Mouse (Mus musculus) heart, adult 8-10 months (tissue): ENCODE measurements around the gene Knl1. TPM values are rescaled to one million over a fixed set of nuclear protein-coding genes. Genes with fewer than 3 reads are reported as not detected.

Source experiments
- total RNA-seq, 4 experiments: library from RNA; stranded (reverse); gene quantifications; 2 replicates each; pipeline ENCODE4 v1.2.4; 2022

The Knl1 gene
- total RNA-seq, 4 experiments from 2014 or later = 0.12 to 0.92 (median 0.24) TPM

Other genes with a start within 250 kb of the Knl1 start
- 1 to 10 TPM in 2 of 4 experiments, under 1 TPM in 2; 0.22 to 1.1 (median 0.79) TPM for gene Knstrn, start 233.1 kb upstream of the Knl1 start, total RNA-seq
- 100 to 1,000 TPM; 383 to 490 (median 481) TPM for gene Ivd, start 185.2 kb upstream of the Knl1 start, total RNA-seq
- gene Bahd1, start 146.7 kb upstream of the Knl1 start, total RNA-seq = 10 to 100 TPM; 14.0 to 21.2 (median 15.9) TPM
- gene Chst14, start 120.6 kb upstream of the Knl1 start, total RNA-seq = 1 to 10 TPM; 5.7 to 9.2 (median 8.4) TPM
- 10 to 100 TPM in 3 of 4 experiments, 1 to 10 TPM in 1; 9.5 to 13.6 (median 11.9) TPM for gene Ccdc32, start 17.7 kb upstream of the Knl1 start, total RNA-seq
- 1 to 10 TPM; 4.2 to 4.7 (median 4.5) TPM for gene Rpusd2, start 12.3 kb upstream of the Knl1 start, total RNA-seq
- gene Rad51, start 65.7 kb downstream of the Knl1 start, total RNA-seq = under 1 TPM; 0.22 to 0.60 (median 0.28) TPM
- gene Rmdn3, start 109.9 kb downstream of the Knl1 start, total RNA-seq = 10 to 100 TPM; 15.3 to 25.2 (median 17.5) TPM
- 10 to 100 TPM; 10.9 to 12.5 (median 11.4) TPM for gene Gchfr, start 120.7 kb downstream of the Knl1 start, total RNA-seq
- not detected for gene Gm14137, start 127.4 kb downstream of the Knl1 start, total RNA-seq
- 10 to 100 TPM in 2 of 4 experiments, 1 to 10 TPM in 2; 7.8 to 14.3 (median 10.0) TPM for gene Zfyve19, start 161.5 kb downstream of the Knl1 start, total RNA-seq
- gene Dnajc17, start 161.7 kb downstream of the Knl1 start, total RNA-seq = 10 to 100 TPM in 1 of 4 experiments, 1 to 10 TPM in 3; 7.6 to 11.2 (median 9.0) TPM
- not detected for gene Ppp1r14d, start 182.8 kb downstream of the Knl1 start, total RNA-seq
- under 1 TPM in 1 of 4 experiments, not detected in 3; 0.14 TPM for gene Spint1, start 190.2 kb downstream of the Knl1 start, total RNA-seq
- gene Rhov, start 224.2 kb downstream of the Knl1 start, total RNA-seq = not detected
- gene Vps18, start 241.6 kb downstream of the Knl1 start, total RNA-seq = 10 to 100 TPM; 12.5 to 14.0 (median 13.6) TPM